Mouse (Mus musculus): ENCODE measurements around the gene Bmp6.

Bmp6 gene

DNA sequence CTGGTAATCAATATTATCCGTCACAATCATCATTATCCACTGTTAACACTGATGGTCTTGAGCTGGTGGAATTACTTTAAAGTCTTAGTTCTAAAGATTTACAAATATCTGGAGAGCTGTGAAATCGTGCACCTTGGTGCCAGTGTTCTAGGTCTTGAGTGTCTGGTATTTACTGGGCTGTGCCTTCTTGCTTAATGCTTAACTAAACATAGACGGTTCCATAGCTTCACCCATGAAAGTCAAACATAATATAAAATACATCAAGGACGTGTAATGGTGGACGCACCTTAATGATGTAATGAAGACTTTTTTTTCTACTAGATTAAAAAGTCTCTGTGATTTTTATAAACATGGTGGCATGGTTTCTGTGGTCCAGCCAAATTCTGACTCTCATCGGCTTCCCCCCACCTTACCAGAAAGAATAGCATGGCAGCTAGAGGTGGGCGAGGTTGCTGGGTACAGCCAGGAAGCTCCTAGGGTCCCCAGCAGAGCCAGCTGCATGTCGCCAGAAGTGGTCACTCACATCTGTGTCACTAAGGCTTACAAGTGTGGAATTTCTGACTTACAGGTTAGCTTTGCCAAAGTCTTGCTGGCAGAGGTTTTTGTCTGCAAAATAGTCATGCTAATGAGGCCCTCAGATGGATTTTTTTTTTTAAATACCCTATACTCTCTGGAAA, 200.0 kb downstream of the Bmp6 start:
- DNase-seq (ENCODE audit: extremely low spot score): no peak

GRCm38 (mm10) chr13:38545460-38545859, 200.6 kb downstream of the Bmp6 start:
- no peak for DNase-seq (ENCODE audit: extremely low spot score)

GRCm38 (mm10) chr13:38546754-38547153, 201.8 kb downstream of the Bmp6 start:
- DNase-seq (ENCODE audit: extremely low spot score): no peak

- no peak for DNase-seq (ENCODE audit: extremely low spot score)
Measured at GRCm38 (mm10) chr13:38547717-38548116, 202.8 kb downstream of the Bmp6 start.

GRCm38 (mm10) chr13:38548681-38549080, 203.8 kb downstream of the Bmp6 start:
- no peak for DNase-seq (ENCODE audit: extremely low spot score)
